Mouse (Mus musculus): Measurements from ENCODE around the gene Polr2g.

Polr2g gene

DNA sequence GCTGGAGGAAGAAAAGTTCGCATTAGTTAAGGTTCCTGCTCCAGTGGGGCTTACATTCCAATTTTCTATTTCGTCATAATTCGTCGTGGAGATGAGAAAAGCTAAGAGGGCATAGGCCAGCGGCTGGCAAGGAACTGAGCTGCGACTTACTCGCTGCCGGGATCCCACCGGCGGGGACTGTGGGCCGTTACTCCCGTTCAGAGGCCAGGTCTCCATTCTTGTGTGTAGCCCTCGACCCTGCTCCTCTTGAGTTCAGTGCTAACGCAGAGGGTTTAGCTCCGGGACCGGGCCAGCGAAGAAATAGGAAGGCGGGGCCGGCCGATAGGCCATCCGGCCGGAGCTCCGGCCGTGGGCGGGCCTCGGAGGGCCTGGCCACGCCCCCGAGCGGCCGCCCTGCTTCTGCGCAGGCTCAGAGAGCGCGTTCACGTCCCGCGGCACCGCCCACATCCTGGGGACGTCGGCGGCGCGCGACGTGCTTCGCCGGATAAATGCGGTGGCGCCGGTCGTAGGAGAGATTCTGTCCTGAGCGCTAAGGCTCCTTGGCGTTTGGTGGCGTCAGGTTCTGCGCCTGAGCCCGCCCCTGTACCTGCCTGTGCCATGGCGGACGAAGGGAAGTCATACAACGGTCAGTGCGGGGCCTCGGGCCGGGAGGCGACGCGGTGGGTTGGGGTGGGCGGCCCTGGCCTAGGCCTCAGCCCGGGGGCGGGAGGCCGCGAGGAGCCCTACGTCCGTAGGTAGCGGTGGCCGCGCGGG, 41.6 kb downstream of the Polr2g start, which contains the start of gene Nxf1:
TSS of gene Nxf1 (plus strand) at position 439 of the 753 bp plus-strand sequence.
- peak; percentile 89 for DNase-seq

DNA sequence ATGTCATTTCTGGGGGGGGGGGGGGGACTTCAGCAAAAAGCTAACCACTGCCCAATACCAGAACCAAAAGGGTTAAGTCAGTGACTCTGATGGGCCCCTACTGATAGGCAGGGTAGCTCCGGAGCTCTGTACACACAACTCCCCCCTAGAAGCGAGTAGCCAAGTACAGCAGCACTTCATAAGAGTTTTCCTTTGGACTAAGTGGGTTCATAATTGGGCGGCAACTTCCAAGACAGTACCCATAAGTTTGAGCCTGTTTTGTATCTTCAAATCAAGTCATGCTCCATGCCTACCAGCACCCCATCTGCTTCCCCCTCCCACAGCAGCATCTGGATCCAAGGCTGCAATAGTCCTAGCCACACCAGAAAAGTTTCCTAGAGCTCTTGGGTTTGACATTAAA, 42.7 kb downstream of the Polr2g start:
- no peak for DNase-seq

DNA sequence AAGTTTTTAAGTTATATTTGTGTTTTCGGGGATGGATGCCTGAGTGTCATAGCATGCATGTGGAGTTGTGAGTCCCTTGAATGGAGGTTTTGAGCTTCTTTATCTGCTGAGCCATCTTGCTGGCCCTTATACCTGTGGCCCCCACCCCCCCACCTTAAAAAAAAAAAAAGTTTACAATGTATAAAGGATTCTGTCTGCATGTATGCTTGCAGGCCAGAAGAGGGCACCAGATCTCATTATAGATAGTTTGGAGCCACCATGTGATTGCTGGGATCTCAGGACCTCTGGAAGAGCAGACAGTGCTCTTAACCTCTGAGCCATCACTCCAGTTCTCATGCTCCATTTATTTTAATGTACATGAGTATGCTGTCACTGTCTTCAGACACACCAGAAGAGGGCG, 51.0 kb downstream of the Polr2g start:
- no peak for DNase-seq

DNA sequence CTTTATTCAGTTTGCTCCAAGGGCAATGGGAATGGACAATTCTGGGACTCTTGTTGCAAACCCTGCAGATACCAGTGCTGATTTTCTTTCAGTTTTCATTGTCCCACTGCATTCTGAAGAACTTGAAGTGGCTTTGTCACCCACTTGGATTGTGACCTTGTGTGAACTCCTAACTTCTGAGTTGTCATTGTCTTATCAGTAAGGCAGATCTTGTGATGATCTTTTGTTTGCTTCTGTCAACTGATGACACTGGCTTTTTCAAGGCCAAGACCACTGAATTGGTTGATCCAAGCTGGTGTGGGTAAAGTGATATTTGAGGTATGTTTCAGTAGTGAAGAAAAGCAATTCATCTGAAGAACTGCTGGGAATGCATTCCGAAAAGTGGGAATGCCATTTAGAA, 53.0 kb downstream of the Polr2g start:
- no peak for DNase-seq
